Mouse (Mus musculus) kidney, postnatal 36 days (tissue): ENCODE measurements around the gene Tspan5.

Source experiments
- DNase-seq, 2 experiments: peaks; one replicate each; pipeline ENCODE4 v3.0.0; 2021 to 2022; ENCODE audit warnings: mixed read lengths in 2 of 2

Gene Tspan5

GRCm38 (mm10) chr3:138852982-138853689, 111.1 kb downstream of the Tspan5 start:
- no peak for DNase-seq

GRCm38 (mm10) chr3:138853996-138854836, 112.2 kb downstream of the Tspan5 start:
- no peak for DNase-seq

- no peak for DNase-seq
Observed at GRCm38 (mm10) chr3:138855387-138855786, 113.4 kb downstream of the Tspan5 start.

- DNase-seq: no peak
Observed at GRCm38 (mm10) chr3:138856946-138857345, 115.0 kb downstream of the Tspan5 start.

GRCm38 (mm10) chr3:138857805-138858546, 116.0 kb downstream of the Tspan5 start:
- no peak for DNase-seq

- no peak for DNase-seq
Observed at GRCm38 (mm10) chr3:138858649-138859048, 116.7 kb downstream of the Tspan5 start.

- DNase-seq: no peak
Observed at GRCm38 (mm10) chr3:138859166-138859565, 117.2 kb downstream of the Tspan5 start.

- peak; percentile 12 to 52 for DNase-seq
Observed at GRCm38 (mm10) chr3:138859666-138860065, 117.7 kb downstream of the Tspan5 start.

- DNase-seq: no peak
Observed at GRCm38 (mm10) chr3:138860257-138860760, 118.3 kb downstream of the Tspan5 start.

- no peak for DNase-seq
Observed at GRCm38 (mm10) chr3:138861032-138861431, 119.0 kb downstream of the Tspan5 start.

- no peak for DNase-seq
Observed at GRCm38 (mm10) chr3:138861589-138861988, 119.6 kb downstream of the Tspan5 start.

GRCm38 (mm10) chr3:138864166-138864648, 122.2 kb downstream of the Tspan5 start:
- no peak for DNase-seq

- no peak for DNase-seq
Observed at GRCm38 (mm10) chr3:138865271-138865670, 123.3 kb downstream of the Tspan5 start.

GRCm38 (mm10) chr3:138867149-138867848, 125.3 kb downstream of the Tspan5 start:
- DNase-seq: peak in 1 of 2 experiments; percentile 44

- no peak for DNase-seq
Observed at GRCm38 (mm10) chr3:138868409-138868808, 126.4 kb downstream of the Tspan5 start.

- DNase-seq: no peak
Observed at GRCm38 (mm10) chr3:138875282-138875681, 133.3 kb downstream of the Tspan5 start.

GRCm38 (mm10) chr3:138875936-138876335, 133.9 kb downstream of the Tspan5 start:
- DNase-seq: no peak

GRCm38 (mm10) chr3:138876418-138876817, 134.4 kb downstream of the Tspan5 start:
- DNase-seq: no peak

- DNase-seq: no peak
Observed at GRCm38 (mm10) chr3:138876931-138877361, 135.0 kb downstream of the Tspan5 start.

GRCm38 (mm10) chr3:138877741-138878140, 135.7 kb downstream of the Tspan5 start:
- DNase-seq: no peak

- no peak for DNase-seq
Observed at GRCm38 (mm10) chr3:138880999-138881724, 139.2 kb downstream of the Tspan5 start.
